Mouse (Mus musculus) testis, adult 2 months (tissue): ENCODE data around the gene Cdyl2.

Source experiments
- CTCF ChIP-seq: fragments of 200-500 bp; IDR thresholded peaks from 2 replicates; pipeline ENCODE4 v1.5.1; 2012; ENCODE audit warnings: low read depth, mild to moderate bottlenecking, inconsistent platforms, low read length, moderate library complexity; ENCODE audit not compliant: control insufficient read depth, insufficient read depth, insufficient replicate concordance
- POLR2A ChIP-seq: fragments of 200-500 bp; IDR thresholded peaks from 2 replicates; pipeline ENCODE4 v1.6.1; 2012; ENCODE audit warnings: low read depth, mild to moderate bottlenecking, inconsistent platforms, low read length, moderate library complexity; ENCODE audit not compliant: control insufficient read depth

- TF ChIP-seq CTCF, result no peak
- no peak for TF ChIP-seq POLR2A
Observed at GRCm38 (mm10) chr8:116552778-116553177, 180.0 kb downstream of the Cdyl2 start.
